Mouse (Mus musculus) heart, adult 9 months (tissue): ENCODE measurements at regions not wholly inside any gene's neighbourhood (a gene's known extent, or its start where the extent isn't known, plus 50 kb on each side); places are given as distances from the start of the nearest gene placed in this dataset.

Experiments
- DNase-seq, 2 experiments: peaks; one replicate each; pipeline ENCODE4 v3.0.0; 2022; ENCODE audit warnings: low spot score in 2 of 2

- no peak for DNase-seq
These were observed 74.3 kb upstream of the A2m start for GRCm38 (mm10) chr6:121560852-121561251.

DNA sequence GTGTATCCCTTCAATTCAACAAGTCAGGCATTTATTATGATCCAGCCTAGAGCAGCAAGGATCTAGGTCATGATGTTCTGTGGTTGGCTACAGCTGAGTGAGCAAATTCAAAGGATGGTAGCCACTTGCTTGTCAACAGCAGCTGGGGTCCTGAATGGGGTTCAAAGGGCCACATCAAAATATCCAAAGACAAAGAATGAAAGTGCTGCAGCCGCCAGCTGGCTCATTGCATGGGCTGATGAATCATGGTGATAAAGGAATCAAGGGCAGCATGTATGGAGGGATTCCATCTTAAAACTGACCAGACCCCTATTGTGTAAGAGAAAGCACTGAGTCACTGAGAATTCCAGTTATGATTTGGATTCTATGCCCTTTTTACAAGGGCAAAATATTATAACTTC lies 74.8 kb upstream of the A2m start:
- no peak for DNase-seq

DNA sequence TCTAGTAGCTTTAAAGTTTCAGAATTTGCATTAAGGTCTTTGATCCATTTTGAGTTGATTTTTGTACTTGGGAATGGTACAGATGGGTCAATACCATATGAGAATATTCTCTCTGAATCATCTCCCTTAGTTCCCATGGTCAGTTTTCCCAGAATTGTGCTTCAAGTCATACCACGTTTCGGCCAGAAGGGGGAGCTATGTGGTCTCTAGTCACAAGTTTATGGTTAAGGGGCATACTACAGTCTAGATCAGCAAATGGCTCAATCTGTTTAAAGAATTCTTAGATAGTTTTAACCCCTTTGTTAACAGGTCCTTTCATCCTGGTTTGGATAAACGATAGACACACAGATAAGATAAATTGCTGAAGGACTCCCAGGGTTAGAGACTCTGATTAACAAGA lies 78.7 kb upstream of the A2m start:
- no peak for DNase-seq

DNA sequence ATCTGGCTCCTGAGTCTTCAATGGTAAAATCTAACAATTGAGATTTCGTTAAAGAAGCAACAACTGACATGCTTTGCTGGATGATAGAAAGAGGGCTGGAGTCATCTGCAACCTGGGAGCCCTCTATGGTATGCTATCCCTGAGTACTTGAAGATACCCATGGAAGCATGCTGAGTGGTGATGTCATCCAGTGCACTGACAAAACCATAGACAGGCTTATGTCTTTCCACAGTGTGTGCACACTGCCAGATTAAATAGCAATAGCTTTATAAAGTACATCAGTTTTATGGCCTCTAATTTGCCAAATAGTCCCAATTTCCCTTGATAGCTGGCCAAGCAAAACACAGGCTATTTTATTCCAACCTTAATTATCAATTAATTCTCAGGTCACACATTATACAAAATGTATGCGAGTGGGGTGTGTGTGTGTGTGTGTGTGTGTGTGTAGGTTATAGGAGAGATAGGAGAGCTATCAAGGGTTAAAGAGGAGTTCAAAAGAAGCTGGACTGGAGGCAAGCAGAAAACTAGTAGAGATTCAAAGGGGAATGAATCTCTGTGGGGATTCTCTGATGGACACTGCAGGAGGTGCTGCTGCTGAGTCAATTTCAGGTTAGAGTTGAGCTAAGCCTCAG lies 80.1 kb upstream of the Iqsec3 start:
- no peak for DNase-seq

DNA sequence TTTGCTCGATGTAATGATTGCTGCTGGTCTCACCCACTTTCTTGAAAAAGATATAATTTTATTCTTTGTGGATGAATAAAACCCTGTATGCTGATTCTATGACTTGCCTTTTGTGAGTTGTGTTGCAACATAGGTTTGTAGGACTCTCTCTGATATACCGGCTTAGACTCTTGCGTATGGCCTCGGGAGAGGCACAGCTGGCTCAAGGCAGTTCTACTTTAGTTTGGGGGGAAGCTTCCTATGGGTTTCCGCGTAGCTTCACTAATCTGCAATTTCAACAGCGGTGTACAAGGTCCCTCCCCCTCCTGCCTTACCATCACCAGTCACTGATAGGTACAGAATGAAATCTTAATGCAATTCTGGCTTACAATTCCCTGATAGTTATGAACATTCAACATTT lies 60.0 kb upstream of the Iqsec3 start:
- no peak for DNase-seq

GRCm38 (mm10) chr6:121532926-121533325 lies 59.4 kb upstream of the Iqsec3 start:
- DNase-seq, result peak in 1 of 2 experiments; percentile 23

GRCm38 (mm10) chr6:121531825-121532389 lies 58.4 kb upstream of the Iqsec3 start:
- DNase-seq, result no peak

GRCm38 (mm10) chr6:121527281-121527680 lies 53.8 kb upstream of the Iqsec3 start:
- DNase-seq, result no peak

DNA sequence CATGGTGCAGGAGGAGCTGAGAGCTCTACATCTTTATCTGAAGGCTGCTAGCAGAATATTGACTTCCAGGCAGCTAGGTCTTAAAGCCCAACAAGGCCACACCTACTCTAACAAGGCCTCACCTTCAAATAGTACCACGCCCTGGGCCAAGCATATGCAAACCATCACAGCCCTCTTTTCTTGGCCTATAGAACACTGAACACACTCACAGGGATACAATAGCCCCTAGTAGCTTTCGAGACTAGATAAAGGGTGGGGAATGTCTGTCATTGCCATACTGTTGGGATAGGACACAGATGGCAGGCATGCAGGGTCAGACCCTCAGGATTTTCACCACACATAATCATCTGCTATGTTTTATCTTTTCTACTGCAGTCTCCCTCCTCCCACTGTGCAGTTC lies 52.6 kb upstream of the Iqsec3 start:
- DNase-seq, result no peak

DNA sequence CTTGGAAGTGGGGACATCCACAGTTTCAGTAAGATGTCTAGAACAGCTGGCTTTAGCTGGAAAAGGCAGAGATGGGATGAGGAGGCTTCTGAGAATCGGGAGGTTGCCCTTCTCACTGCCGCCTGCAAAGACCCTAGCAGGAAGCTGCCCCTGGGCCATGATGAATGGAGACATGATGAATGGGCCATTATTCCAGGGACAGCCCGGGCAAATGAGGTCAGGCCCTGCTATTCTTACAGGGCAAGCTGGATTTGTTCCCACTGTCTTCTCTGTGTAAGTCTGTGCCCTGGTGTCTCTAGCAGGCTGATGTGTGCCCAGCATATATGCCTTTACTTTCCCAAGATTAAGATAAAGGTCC lies 51.1 kb upstream of the Iqsec3 start:
- DNase-seq, result no peak

DNA sequence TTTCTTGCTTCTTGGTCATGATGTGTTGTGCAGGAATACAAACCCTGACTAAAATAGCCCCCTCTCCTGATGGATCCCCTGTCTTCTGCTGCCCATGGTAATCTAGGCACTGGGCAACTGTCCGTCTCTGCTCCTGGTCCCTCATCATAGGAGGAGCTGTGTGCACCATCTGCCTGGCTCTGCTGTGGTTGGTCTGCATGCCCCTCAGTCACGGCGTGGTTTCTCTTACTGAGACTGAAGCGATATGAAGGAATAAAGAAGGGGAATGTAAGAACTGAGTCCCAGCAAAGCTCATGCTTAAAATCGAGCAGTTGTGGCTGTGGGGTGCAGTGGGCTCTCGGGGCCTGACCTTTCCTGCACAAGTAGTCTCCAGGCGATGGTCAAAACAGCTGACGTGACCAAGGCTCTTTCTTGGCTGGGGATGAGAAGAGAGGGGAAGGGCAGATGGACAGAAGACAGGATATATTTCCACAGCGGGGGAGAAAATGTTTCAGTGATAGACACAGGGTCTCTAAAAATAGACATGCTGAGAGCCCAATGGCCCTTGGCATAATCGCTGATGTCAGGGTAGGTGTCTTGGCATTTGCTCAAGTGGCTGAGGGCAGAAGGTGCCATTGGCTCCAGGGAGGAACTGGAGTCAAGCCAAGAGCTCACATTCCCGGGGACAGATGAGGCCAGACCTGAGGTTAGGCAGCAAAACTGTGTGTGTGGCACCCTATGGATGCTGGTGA lies 50.6 kb upstream of the Iqsec3 start:
- DNase-seq, result peak; percentile 46 to 67
